Comparison of ENCODE assay signal across 9 mouse cellular contexts in genomic region chr1:131260309-131260656, GRCm38 (mm10). TPM values are rescaled to one million over a fixed set of nuclear protein-coding genes. Genes with fewer than 3 reads are reported as not detected.
A peak's percentile ranks its signal among the peaks of the same experiment; 100 is the strongest.
DNase-seq lines count a peak whose midpoint lies in the region; ATAC-seq and TF ChIP-seq lines count a peak whose summit lies in the region.
"Had no signal": no experiment of that assay in that cellular context is flagged by ENCODE, and none has a peak within 500 bp of the region (broad histone marks: within the 10 kb centered on the region; RNA-seq: fewer than 3 reads in every experiment).

No protein-coding gene starts in this region.

- WGBS in heart, adult 2 months: 35% methylated on average over 10 of the region's 10 CpGs
- 28% methylated on average over 10 of the region's 10 CpGs for WGBS in heart, embryonic 10.5 days
- 30% methylated on average over 10 of the region's 10 CpGs for WGBS in midbrain, embryonic 14.5 days
- 27% methylated on average over 10 of the region's 10 CpGs for WGBS in stomach, embryonic 14.5 days

- H3K27ac ChIP-seq in heart, adult 2 months: no peak overlapping the region
- no peak overlapping the region for H3K27ac ChIP-seq in heart, embryonic 10.5 days
- H3K27ac ChIP-seq in midbrain, embryonic 14.5 days (replicated peaks; ENCODE audit: low read depth, low read length): no peak overlapping the region
- no peak overlapping the region for H3K27ac ChIP-seq in stomach, embryonic 14.5 days (ENCODE audit: low read length)
- H3K27ac ChIP-seq: liver, embryonic 15.5 days had no signal

- no peak overlapping the region for H3K4me2 ChIP-seq in midbrain, embryonic 14.5 days (ENCODE audit: low read length)
- no peak overlapping the region for H3K4me2 ChIP-seq in stomach, embryonic 14.5 days (replicated peaks; ENCODE audit: low read depth, low read length)
- H3K4me2 ChIP-seq: liver, embryonic 15.5 days had no signal

- no peak overlapping the region for H3K4me3 ChIP-seq in heart, adult 2 months
- H3K4me3 ChIP-seq in heart, embryonic 10.5 days: no peak overlapping the region
- H3K4me3 ChIP-seq in midbrain, embryonic 14.5 days (replicated peaks; ENCODE audit: low read depth, low read length): no peak overlapping the region
- H3K4me3 ChIP-seq in stomach, embryonic 14.5 days (ENCODE audit: low read depth, low read length): no peak overlapping the region
- H3K4me3 ChIP-seq: liver, embryonic 15.5 days had no signal

- peak; percentile 94 for TF ChIP-seq CTCF in heart, adult 2 months (IDR thresholded peaks at IDR 0.05)

- no peaks in the 10 kb centered on the region for H3K4me1 ChIP-seq in heart, adult 2 months (ENCODE audit: control insufficient read depth, insufficient read depth, low read length)
- peaks cover 3% of the 10 kb centered on the region; the same call in 1 of the 2 replicates for H3K4me1 ChIP-seq in heart, embryonic 10.5 days
- no peaks in the 10 kb centered on the region for H3K4me1 ChIP-seq in midbrain, embryonic 14.5 days (ENCODE audit: control insufficient read depth, insufficient read depth, low read length)
- H3K4me1 ChIP-seq in stomach, embryonic 14.5 days (ENCODE audit: control insufficient read depth, insufficient read depth, low read length): no peaks in the 10 kb centered on the region
- H3K4me1 ChIP-seq: liver, embryonic 15.5 days had no signal

- H3K79me2 ChIP-seq in heart, adult 2 months (replicated peaks; ENCODE audit: control insufficient read depth, insufficient read depth, low read length): no peaks in the 10 kb centered on the region

- ATAC-seq in midbrain, embryonic 14.5 days (ENCODE audit: low FRiP score, low TSS enrichment): no peak
- 0 out of 2 replicates have a peak, but pooled peaks have one; percentile 15 for ATAC-seq in stomach, embryonic 14.5 days (ENCODE audit: insufficient number of reproducible peaks, insufficient read depth, low FRiP score, low read depth)

- peak; percentile 52 to 75 for DNase-seq in heart, adult 2 months
- no peak for DNase-seq in heart, postnatal 25 days (ENCODE audit: low spot score)
- DNase-seq in T-cell, adult 2 months (ENCODE audit: low spot score): peak; percentile 63
- DNase-seq in cerebellum, postnatal 4 days (ENCODE audit: low spot score in 2 of 2): peak; percentile 50 to 74
- DNase-seq in heart, embryonic 10.5 days (ENCODE audit: low spot score): peak; percentile 88
- DNase-seq in left cerebral cortex, postnatal 10 days (ENCODE audit: extremely low spot score in 1 of 2, low spot score in 2 of 2): peak; percentile 46 to 80
- peak; percentile 86 for DNase-seq in midbrain, embryonic 14.5 days

- intact Hi-C loops in heart, adult 2 months (cut with DNase I): loop anchor here (5.0 kb wide), 2 partner anchors 383 to 713 kb away; no protein-coding TSS in a partner anchor
- intact Hi-C loops in heart, postnatal 25 days (cut with DNase I): loop anchor here (1.0 to 5.0 kb wide), 3 partner anchors 79 to 383 kb away; no protein-coding TSS in a partner anchor
- intact Hi-C loops in left cerebral cortex, postnatal 10 days (cut with DNase I): loop anchor here (5.0 kb wide), 1 partner anchor 143 kb away; no protein-coding TSS in a partner anchor

- H3K9ac ChIP-seq in heart, adult 2 months (ENCODE audit: low read depth, low read length): no peak overlapping the region
- H3K9ac ChIP-seq in midbrain, embryonic 14.5 days (replicated peaks; ENCODE audit: low read length): no peak overlapping the region
- no peak overlapping the region for H3K9ac ChIP-seq in stomach, embryonic 14.5 days (replicated peaks; ENCODE audit: low read depth, low read length)
- H3K9ac ChIP-seq: liver, embryonic 15.5 days had no signal

- H3K27me3 ChIP-seq in heart, adult 2 months (ENCODE audit: control insufficient read depth, insufficient read depth, low read length): no peaks in the 10 kb centered on the region
- H3K27me3 ChIP-seq in heart, embryonic 10.5 days (ENCODE audit: insufficient read depth, poor library complexity, severe bottlenecking): peaks cover 32% of the 10 kb centered on the region
- no peaks in the 10 kb centered on the region for H3K27me3 ChIP-seq in midbrain, embryonic 14.5 days (ENCODE audit: control insufficient read depth, insufficient read depth, low read length)
- H3K27me3 ChIP-seq in stomach, embryonic 14.5 days (ENCODE audit: control insufficient read depth, insufficient read depth, low read length): no peaks in the 10 kb centered on the region
- H3K27me3 ChIP-seq: liver, embryonic 15.5 days had no signal

- no peak for TF ChIP-seq EP300 in heart, adult 2 months (IDR thresholded peaks at IDR 0.05; ENCODE audit: insufficient read depth, low read depth, low read length)

- no peak for TF ChIP-seq POLR2A in heart, adult 2 months (IDR thresholded peaks at IDR 0.05; ENCODE audit: insufficient read depth, low read depth, low read length)

- no peaks in the 10 kb centered on the region for H3K9me3 ChIP-seq in heart, embryonic 10.5 days
- no peaks in the 10 kb centered on the region for H3K9me3 ChIP-seq in midbrain, embryonic 14.5 days (ENCODE audit: control insufficient read depth, low read length)
- no peaks in the 10 kb centered on the region for H3K9me3 ChIP-seq in stomach, embryonic 14.5 days (ENCODE audit: control insufficient read depth, low read depth, low read length)
- H3K9me3 ChIP-seq: liver, embryonic 15.5 days had no signal

- no peaks in the 10 kb centered on the region for H3K36me3 ChIP-seq in heart, adult 2 months (ENCODE audit: control insufficient read depth, insufficient read depth, low read length)
- H3K36me3 ChIP-seq in heart, embryonic 10.5 days: no peaks in the 10 kb centered on the region
- no peaks in the 10 kb centered on the region for H3K36me3 ChIP-seq in midbrain, embryonic 14.5 days (ENCODE audit: control insufficient read depth, insufficient read depth, low read length)
- no peaks in the 10 kb centered on the region for H3K36me3 ChIP-seq in stomach, embryonic 14.5 days (ENCODE audit: control insufficient read depth, insufficient read depth, low read length)

RNA-seq across cellular contexts. Expression of gene Rassf5, which starts 15.2 kb away (rescaled TPM):
- total RNA-seq in heart, adult 2 months (2021): 1 to 10 TPM; 1.7 to 2.3 TPM
- polyA plus RNA-seq in heart, adult 2 months (2012; rRNA removed): 1.6 and 2.0 TPM in 2 replicates
- 1 to 10 TPM; 1.6 to 2.3 TPM for total RNA-seq in heart, postnatal 25 days (2021)
- 44.4 and 64.0 TPM in 2 replicates for polyA plus RNA-seq in heart, embryonic 10.5 days (2016; fragmentation: Nextera tagmentation; extraction: Ambion mirVana)
- total RNA-seq in left cerebral cortex, postnatal 10 days (2021): 10 to 100 TPM; 19.9 to 21.8 TPM
- polyA plus RNA-seq in midbrain, embryonic 14.5 days (2014; fragmentation: Nextera tagmentation; extraction: Ambion mirVana): 2.9 and 3.0 TPM in 2 replicates
- 3.6 and 3.8 TPM in 2 replicates for polyA plus RNA-seq in stomach, embryonic 14.5 days (2014; fragmentation: Nextera tagmentation; extraction: Ambion mirVana)

RNA-seq across cellular contexts. Expression of gene Ikbke, which starts 19.1 kb away (rescaled TPM):
- total RNA-seq in heart, adult 2 months (2021): 1 to 10 TPM; 1.5 TPM
- polyA plus RNA-seq in heart, adult 2 months (2012; rRNA removed): 3.4 and 4.7 TPM in 2 replicates
- total RNA-seq in heart, postnatal 25 days (2021): 1 to 10 TPM; 1.4 to 1.7 TPM
- polyA plus RNA-seq in heart, embryonic 10.5 days (2016; fragmentation: Nextera tagmentation; extraction: Ambion mirVana): 1.8 and 2.3 TPM in 2 replicates
- 1 to 10 TPM; 1.8 to 2.2 TPM for total RNA-seq in left cerebral cortex, postnatal 10 days (2021)
- polyA plus RNA-seq in midbrain, embryonic 14.5 days (2014; fragmentation: Nextera tagmentation; extraction: Ambion mirVana): 0.22 and 0.87 TPM in 2 replicates
- polyA plus RNA-seq in stomach, embryonic 14.5 days (2014; fragmentation: Nextera tagmentation; extraction: Ambion mirVana): 4.5 and 6.1 TPM in 2 replicates
